Mouse (Mus musculus): ENCODE results near the gene Aifm2. TPM values are rescaled to one million over a fixed set of nuclear protein-coding genes. Genes with fewer than 3 reads are reported as not detected.

Aifm2 gene
- total RNA-seq (2021), result 10 to 100 TPM; 33.3 to 35.5 TPM

- peak; percentile 79 for DNase-seq
Observed at GRCm38 (mm10) chr10:61714771-61715461, at the start of gene Aifm2. TSS of gene Aifm2 (plus strand) at chr10:61715263.

- no peak for DNase-seq
Observed at GRCm38 (mm10) chr10:61665651-61666050, 49.4 kb upstream of the Aifm2 start.

GRCm38 (mm10) chr10:61669289-61669688 lies 45.8 kb upstream of the Aifm2 start:
- DNase-seq, result no peak

- no peak for DNase-seq
Observed at GRCm38 (mm10) chr10:61669896-61670295, 45.2 kb upstream of the Aifm2 start.

GRCm38 (mm10) chr10:61670758-61671157 lies 44.3 kb upstream of the Aifm2 start:
- DNase-seq, result no peak

DNA sequence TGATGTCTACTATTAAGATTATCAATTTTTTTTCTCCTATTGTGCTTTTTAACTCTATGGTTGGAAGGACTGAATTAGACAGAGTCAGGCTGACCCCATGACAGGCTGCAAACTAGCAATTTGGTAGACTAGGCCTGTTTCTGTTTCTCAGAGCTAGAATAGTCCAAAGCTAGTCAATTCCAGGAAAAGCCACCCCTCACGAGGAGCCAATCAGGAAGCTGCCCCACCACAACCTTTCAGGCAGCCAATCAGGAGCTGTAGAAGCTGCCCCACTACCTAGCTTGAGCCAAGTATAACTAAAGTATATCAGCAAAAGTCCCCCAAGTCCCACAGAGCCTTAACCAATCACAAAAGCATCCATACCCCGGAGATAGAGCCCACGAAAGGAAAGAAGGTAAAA lies 39.1 kb upstream of the Aifm2 start:
- no peak for DNase-seq

DNA sequence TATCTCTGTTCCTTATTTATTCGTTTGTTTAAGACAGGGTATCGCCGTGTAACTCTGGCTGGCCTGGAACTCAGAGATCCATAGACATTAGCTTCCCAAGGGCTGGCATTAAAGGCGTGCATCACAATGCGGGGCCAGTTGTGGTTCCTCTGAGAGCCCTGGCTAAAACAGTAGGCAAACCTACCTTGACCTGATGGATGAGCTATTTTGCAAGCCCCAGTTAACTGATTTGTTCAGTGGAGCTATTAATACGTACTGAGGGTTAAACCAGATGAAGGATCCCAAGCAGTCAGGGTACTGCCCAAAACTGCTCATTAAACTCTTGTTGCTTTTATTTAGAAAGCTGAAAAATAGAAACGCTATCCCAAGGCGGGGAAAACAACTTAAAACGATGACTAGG lies 35.5 kb upstream of the Aifm2 start:
- DNase-seq, result no peak

GRCm38 (mm10) chr10:61680015-61680913 lies 34.8 kb upstream of the Aifm2 start, which contains the start of gene Sar1a:
TSS of gene Sar1a (plus strand) at chr10:61680299.
- DNase-seq, result peak; percentile 98

GRCm38 (mm10) chr10:61689405-61689804 lies 25.7 kb upstream of the Aifm2 start:
- DNase-seq, result no peak

DNA sequence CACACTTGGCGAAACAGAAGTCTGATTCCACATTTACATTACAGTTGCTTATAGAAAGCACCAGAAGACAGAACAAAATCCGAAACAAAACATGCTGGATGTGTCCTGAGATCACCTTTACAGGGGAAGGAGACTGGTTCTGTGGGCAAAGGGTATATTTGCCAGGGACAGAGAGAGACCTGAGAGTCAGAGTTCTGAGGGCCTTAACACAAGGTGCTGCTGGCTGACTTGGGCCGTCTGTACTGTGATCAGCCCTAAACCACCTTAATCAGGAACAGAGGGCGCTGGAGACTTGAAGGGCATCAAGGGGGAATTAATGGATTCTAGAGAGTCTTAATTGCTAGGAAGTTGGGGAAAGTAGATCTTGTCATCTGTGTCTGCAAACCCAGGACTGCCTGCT lies 21.5 kb upstream of the Aifm2 start:
- DNase-seq, result no peak

DNA sequence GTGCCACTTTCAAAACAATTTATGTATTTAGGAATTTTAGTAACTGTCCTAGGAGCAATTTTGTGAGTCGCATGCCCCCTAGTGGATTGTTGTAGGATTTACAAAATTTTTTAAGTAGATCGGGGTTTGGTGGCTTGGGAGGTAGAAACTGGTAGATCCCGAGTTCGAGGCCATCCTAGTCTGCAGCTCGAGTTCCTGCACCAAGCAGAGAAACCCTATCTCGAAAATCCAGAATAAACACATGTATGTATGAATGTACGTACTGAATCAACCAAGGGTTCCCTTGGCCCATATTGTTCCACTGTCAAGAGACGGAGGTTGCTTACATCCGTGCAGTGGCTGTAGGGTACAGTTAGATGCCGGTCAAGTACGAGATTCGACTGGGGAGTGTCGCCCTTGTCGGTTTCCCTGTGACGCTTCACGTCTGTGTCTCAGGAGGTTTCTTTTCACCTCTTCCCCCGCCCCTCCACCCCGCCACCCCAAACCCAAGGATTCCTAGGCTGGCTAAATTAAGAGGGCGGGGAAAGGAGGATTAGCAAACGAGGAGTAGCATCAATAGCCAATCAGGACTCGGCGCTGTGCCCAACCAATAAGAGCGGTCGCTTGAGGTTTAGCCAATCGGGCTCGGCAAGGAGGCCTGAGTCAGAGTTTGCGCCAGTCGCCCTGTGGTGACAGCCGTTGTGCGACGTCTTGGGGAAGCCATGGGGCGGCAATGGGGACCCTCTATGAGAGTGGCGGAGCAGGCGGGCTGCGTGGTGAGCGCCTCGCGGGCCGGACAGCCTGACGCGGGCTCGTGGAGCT lies 20.0 kb upstream of the Aifm2 start, which contains the start of gene Tysnd1:
TSS of gene Tysnd1 (plus strand) at position 645 of the 801 bp plus-strand sequence.
- DNase-seq, result peak; percentile 98

GRCm38 (mm10) chr10:61695703-61696559 lies 19.1 kb upstream of the Aifm2 start:
- DNase-seq, result peak; percentile 32

- DNase-seq, result no peak
Observed at GRCm38 (mm10) chr10:61696560-61696823, 18.6 kb upstream of the Aifm2 start.

GRCm38 (mm10) chr10:61697028-61697427 lies 18.0 kb upstream of the Aifm2 start:
- DNase-seq, result no peak

GRCm38 (mm10) chr10:61704663-61705062 lies 10.4 kb upstream of the Aifm2 start:
- no peak for DNase-seq

DNA sequence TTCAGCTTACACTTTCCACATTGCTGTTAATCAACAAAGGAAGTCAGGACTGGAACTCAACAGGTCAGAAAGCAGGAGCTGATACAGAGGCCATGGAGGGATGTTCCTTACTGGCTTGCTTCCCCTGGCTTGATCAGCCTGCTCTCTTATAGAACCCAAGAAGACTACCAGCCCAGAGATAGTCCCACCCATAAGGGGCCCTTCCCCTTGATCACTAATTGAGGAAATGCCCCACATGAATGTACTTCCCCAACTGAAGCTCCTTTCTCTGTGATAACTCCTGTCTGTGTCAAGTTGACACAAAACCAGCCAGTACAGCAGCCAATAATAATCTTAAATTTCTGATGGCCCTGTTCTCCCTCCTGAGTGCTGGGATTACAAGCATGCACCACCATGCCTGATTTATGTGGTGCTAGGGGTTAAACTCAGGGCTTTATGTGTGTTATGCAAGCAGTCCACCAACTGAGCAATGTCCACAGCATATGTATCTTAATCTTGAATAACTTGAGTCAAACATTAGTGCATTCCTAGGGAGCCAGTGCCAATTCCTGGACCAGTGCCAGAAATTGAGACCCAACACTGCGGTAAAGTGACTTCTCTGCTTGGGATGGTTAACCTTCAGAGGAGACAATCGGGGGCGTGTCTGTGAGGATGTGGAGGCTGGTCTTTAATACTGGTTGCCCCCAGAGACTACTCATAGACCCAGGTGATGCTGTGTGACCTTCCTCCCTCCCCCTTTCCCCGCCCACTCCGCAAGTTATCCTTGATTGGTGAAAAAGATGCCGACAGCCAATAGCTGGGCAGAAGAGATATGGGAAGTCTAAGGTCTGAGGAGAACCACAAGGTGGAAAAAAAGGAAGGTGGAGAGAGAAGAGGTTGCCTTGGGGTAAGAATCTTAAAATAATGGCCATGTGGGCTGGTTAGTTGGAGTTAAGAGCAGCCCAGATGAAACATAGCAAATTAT lies 8.4 kb upstream of the Aifm2 start:
- DNase-seq, result no peak

- DNase-seq, result no peak
Observed at GRCm38 (mm10) chr10:61713601-61714000, 1.5 kb upstream of the Aifm2 start.

GRCm38 (mm10) chr10:61714146-61714545 lies 917 bp upstream of the Aifm2 start:
- DNase-seq, result no peak

DNA sequence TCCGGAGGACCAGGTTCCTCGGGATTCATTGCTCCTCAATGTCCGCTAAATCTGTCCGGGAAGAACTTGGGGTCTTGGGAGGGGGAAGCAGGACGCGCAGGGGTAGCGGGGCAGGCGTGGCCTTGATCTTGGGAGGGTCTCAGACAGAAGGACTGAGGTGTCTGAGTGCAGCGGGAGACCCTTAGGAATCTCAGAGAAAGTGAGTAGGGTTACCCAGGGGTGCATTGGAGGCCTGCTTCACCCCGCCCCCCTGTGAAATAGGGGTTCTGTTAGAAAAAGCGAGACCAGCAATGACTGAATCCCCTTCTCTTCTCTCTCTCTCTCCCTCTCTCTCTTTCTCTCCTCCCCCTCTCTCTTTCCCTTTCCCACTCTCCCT lies 387 bp downstream of the Aifm2 start:
- no peak for DNase-seq

GRCm38 (mm10) chr10:61715996-61716864 lies 1.2 kb downstream of the Aifm2 start:
- no peak for DNase-seq
